Mouse (Mus musculus): ENCODE results near the gene Hist1h4b.

- TF ChIP-seq CTCF (IDR thresholded peaks at IDR 0.05; ENCODE audit: borderline replicate concordance, control insufficient read depth, extremely low read depth, insufficient read depth, low read length, poor library complexity) = no peak
- no peak for TF ChIP-seq POLR2A (IDR thresholded peaks at IDR 0.05; ENCODE audit: control insufficient read depth, extremely low read depth, insufficient read depth, low read length, poor library complexity)
Observed at GRCm38 (mm10) chr13:23764324-23765171, 7.7 kb downstream of the Hist1h4b start.

Measured in thymus, adult 2 months (tissue).